Mouse (Mus musculus) adipose tissue, adult 10 weeks (tissue): ENCODE measurements around the gene Usp51. TPM values are rescaled to one million over a fixed set of nuclear protein-coding genes. Genes with fewer than 3 reads are reported as not detected.

ENCODE experiments used
- polyA plus RNA-seq: library from polyadenylated mRNA; stranded (reverse); fragments of 350-450 nt; fragmentation: Illumina TruSeq; extraction: RNeasy Lipid Tissue Mini Kit (QIAGEN cat#74804); gene quantifications from one replicate; pipeline ENCODE4 v1.2.3, GENCODE M21; 2014; ENCODE audit warnings: low read depth, low replicate concordance

Gene Usp51
- 1.1 TPM for polyA plus RNA-seq

DNA sequence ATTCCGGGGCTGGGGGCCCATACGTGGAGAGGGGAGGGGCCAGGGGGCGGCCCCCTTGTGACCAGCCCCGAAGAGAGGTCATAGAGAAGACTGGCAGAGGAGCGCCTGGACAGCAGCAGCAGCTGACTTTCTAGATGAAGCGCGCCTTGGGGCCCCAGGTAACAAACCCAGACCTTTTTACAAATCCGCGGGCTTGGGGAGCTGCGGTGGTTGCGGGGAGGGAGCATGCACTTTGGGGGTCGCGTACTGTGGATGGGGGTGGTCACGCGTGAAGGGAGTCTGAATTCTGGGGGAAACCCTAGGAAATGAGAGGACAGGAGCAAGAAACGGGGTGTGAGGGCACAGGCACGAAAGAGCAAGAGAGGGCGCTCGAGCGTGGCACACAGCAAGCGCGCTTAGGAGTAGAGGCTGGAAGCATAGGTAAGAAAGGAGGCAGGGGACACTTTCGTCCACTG is at the start of gene Usp51:
Gene Usp51 (plus strand): TSS at position 83 of the 455 bp plus-strand sequence.

DNA sequence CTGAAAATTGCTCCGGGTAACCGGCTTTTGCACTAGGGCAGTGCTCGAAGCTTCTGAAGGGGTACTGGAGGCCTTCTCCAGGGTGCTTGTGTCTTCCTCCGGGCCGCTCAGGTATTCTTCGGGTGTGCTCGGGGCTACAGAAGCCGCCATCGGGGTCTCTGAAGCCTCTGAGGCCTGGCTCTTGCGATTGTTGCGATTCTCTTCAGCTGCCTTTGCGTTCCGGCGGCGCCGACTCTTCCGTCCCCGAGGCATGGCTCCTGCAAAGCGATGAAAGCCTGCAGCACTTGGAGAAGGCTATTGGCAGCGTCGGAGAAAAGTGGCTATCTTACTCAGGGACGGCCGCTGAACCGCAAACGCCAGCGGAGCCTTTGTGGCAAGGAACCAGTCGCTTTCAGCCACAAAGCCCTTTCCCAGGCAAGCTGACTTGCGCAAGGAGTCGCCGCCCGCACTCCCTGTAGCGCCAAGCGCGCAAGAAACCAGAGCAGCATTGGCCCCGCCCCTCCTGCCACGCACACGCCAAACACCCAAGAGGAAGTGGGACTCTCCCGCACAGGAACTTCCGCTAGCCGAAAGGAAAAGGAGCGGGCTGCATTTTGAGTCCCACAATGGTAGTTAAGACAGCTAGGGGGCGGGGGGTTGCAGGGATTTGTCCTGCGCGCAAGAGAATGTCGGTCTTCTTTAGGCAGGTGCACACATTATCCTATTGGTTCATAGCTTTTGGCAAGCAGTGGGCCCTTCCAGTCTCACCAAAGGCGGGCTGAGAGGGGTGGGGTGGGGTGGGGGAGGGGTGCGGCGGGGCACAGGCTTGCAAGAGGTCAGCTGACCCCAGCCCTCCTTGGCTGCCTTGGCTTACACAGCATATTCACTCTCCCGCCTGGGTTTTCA is 31.1 kb downstream of the Usp51 start, which contains the start of gene Mageh1:
Gene Mageh1 (minus strand): TSS at position 489 of the 885 bp plus-strand sequence.

Other genes with a start within 250 kb of the Usp51 start
- gene Shroom2, start 237.0 kb upstream of the Usp51 start, polyA plus RNA-seq, result 8.9 TPM
- gene Gpr143, start 224.5 kb upstream of the Usp51 start, polyA plus RNA-seq, result not detected
- gene Mageh1, start 31.1 kb downstream of the Usp51 start, polyA plus RNA-seq, result 34.5 TPM
- gene Foxr2, start 112.3 kb downstream of the Usp51 start, polyA plus RNA-seq, result not detected
- gene Rragb, start 133.5 kb downstream of the Usp51 start, polyA plus RNA-seq, result 8.4 TPM
- 0.82 TPM for gene Klf8, start 231.0 kb downstream of the Usp51 start, polyA plus RNA-seq